Mouse (Mus musculus): ENCODE results near the gene Sdk1.

- no peak for TF ChIP-seq CTCF (IDR thresholded peaks at IDR 0.05; ENCODE audit: low read depth)
- no peak for TF ChIP-seq EP300 (optimal IDR thresholded peaks at IDR 0.05)
Observed at GRCm38 (mm10) chr5:142179304-142179703, 938.0 kb downstream of the Sdk1 start.

All from stomach, postnatal 0 days (tissue).